Mouse (Mus musculus): Measurements from ENCODE around the gene AI182371. TPM values are rescaled to one million over a fixed set of nuclear protein-coding genes. Genes with fewer than 3 reads are reported as not detected.
A peak's percentile ranks its signal among the peaks of the same experiment; 100 is the strongest.

The AI182371 gene
- polyA plus RNA-seq, 1 experiment from 2014 or later = 0.46 TPM

DNA sequence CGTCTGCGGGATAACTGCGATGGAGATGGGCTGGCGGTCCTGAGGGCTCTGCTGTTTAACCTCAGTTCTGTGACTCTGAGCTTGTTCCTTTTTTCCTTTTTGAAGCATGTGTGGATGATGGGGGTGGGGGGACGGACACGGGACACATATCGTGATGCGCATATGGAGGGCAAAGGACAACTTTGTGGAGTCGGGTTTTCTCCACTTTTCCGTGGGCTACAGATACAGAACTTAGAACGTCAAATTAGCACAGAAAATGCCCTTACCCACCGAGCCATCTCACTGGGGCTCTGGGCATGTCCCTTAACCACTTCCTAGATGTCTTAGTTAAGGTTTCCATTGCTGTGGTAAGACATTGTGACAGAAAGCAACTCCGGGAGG is 8.6 kb upstream of the AI182371 start:
- no peaks in the 10 kb centered on the region for H3K9me3 ChIP-seq (ENCODE audit: low read length)
- no peak; the same call in 1 of the 2 replicates for ATAC-seq (ENCODE audit: low FRiP score, low TSS enrichment)
- peak overlapping the region; percentile 80 for H3K4me3 ChIP-seq (ENCODE audit: low read length)
- peak overlapping the region; percentile 87; the same call in 1 of the 2 replicates for H3K27ac ChIP-seq (ENCODE audit: low read length)
- 1% methylated on average over 13 of the region's 13 CpGs for WGBS
- no peaks in the 10 kb centered on the region for H3K27me3 ChIP-seq (ENCODE audit: insufficient read depth, low read length)
- H3K36me3 ChIP-seq (ENCODE audit: insufficient read depth, low read length) = no peaks in the 10 kb centered on the region
- peak overlapping the region; percentile 80 for H3K9ac ChIP-seq (replicated peaks; ENCODE audit: low read length)
- peak overlapping the region; percentile 65 for H3K4me2 ChIP-seq (replicated peaks; ENCODE audit: low read depth, low read length)
- H3K4me1 ChIP-seq (ENCODE audit: insufficient read depth, low read length) = no peaks in the 10 kb centered on the region

DNA sequence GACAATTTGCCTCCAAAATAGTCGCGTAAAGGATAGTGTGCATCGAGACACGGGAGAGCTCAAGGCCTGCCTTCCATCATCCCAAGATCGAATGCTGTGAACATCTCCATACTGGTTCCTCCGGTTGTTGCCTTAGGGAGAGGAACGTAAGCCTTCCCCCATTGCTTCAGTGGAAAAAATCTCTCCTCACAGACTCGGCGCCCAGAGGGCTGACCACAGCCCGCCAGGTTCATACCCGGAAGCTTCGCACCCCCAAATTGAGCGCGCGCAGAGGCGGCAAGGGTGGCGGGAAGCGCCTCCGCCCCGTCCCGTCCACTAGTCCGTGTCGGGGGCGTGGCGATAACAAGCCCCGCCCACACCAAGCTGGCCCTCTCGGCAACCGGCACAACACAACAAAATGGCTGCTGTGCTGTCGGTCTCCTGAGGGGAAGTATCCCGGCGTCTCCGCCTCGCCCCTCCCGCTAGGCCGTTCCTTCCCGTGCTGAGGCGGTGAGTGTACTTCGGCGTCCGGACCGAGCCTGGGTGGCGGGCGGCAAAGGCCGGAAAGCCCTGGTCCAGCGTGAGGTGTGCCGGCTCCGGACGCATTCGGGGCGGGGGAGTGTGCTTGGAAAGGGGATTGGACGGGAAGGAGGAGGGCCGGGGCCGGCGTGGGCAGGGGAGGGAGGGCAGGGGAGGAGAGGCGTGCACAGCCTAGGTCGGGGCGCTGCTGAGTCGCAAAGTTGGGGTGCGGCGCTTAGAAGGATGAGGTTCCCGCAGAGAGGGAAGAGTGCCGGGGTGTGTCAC is 8.0 kb upstream of the AI182371 start, which contains the start of gene Cntrl:
TSS of gene Cntrl (plus strand) at position 352 of the 783 bp plus-strand sequence.
- Histone ChIP-seq H3K9me3 (ENCODE audit: low read length) (no peaks in the 10 kb centered on the region), H3K36me3 (ENCODE audit: insufficient read depth, low read length) (no peaks in the 10 kb centered on the region), H3K27me3 (ENCODE audit: insufficient read depth, low read length) (no peaks in the 10 kb centered on the region), H3K4me2 (replicated peaks; ENCODE audit: low read depth, low read length) (peak within 1 kb of the TSS; percentile 65), H3K9ac (replicated peaks; ENCODE audit: low read length) (peak within 1 kb of the TSS; percentile 80), H3K4me3 (ENCODE audit: low read length) (peak within 1 kb of the TSS; percentile 80), H3K4me1 (ENCODE audit: insufficient read depth, low read length) (no peaks in the 10 kb centered on the region), H3K27ac (ENCODE audit: low read length) (peak within 1 kb of the TSS; percentile 87)
- whole genome bisulfite sequencing = 0% methylated on average over 55 of the region's 62 CpGs
- peak; percentile 97 for ATAC-seq (ENCODE audit: low FRiP score, low TSS enrichment)

DNA sequence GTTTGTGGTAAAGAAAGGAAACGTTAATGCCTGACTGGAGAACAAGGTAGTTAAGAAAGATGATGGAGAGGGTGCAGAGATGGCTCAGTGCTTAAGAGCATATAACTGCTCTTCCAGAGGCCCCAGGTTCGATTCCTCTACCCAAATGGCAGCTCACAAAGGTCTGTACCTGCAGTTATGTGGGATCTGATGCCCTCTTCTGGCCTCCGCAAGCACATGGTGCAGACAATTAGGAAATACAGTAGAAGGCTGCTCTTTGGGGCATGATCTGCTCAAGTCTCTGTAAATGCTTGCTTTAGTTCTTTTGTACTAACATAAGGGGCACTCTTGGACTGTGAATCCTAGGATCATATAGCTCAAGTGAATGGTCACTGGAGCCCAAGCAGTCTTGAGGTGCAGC is 7.4 kb upstream of the AI182371 start:
- Histone ChIP-seq H3K9ac (replicated peaks; ENCODE audit: low read length) (peak overlapping the region; percentile 80), H3K27ac (ENCODE audit: low read length) (peak overlapping the region; percentile 87), H3K27me3 (ENCODE audit: insufficient read depth, low read length) (no peaks in the 10 kb centered on the region), H3K9me3 (ENCODE audit: low read length) (no peaks in the 10 kb centered on the region), H3K4me3 (ENCODE audit: low read length) (peak overlapping the region; percentile 80), H3K4me2 (replicated peaks; ENCODE audit: low read depth, low read length) (peak overlapping the region; percentile 65), H3K4me1 (ENCODE audit: insufficient read depth, low read length) (no peaks in the 10 kb centered on the region), H3K36me3 (ENCODE audit: insufficient read depth, low read length) (no peaks in the 10 kb centered on the region)
- 32% methylated on average over 3 of the region's 3 CpGs for WGBS
- peak; percentile 52 for ATAC-seq (ENCODE audit: low FRiP score, low TSS enrichment)

DNA sequence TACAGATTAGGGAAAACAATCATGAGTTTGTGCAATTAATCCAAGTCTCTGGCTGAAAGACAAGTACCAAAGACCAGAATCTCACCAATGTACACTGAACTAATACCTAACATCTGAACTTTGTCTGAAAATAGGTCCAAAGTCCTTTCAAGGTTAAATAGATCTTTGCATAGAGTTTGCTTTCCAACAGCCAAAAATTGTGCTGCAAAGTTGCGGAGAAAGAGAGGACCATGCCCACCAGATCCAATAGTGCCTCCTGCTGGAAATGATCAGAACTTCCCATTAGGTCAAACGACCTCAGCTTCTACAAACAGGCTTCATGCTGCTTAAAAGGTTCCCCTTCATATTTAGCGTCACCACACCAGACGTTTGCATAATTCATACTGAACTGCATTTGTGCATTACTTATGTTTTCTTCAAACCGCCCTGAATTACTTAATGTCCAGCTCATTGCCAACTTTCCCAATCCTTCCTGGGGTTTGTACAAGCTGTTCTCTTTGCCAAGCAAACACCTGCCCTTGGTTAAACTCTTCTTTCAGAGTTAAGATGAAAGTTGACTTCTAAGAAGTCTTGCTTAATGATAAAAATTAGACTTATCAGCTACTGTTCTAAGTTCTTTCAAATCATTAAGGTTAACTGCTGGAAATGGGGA is 6.8 kb upstream of the AI182371 start:
- 61% methylated on average over 5 of the region's 5 CpGs for WGBS
- Histone ChIP-seq H3K36me3 (ENCODE audit: insufficient read depth, low read length) (no peaks in the 10 kb centered on the region), H3K27me3 (ENCODE audit: insufficient read depth, low read length) (no peaks in the 10 kb centered on the region), H3K4me1 (ENCODE audit: insufficient read depth, low read length) (no peaks in the 10 kb centered on the region), H3K27ac (ENCODE audit: low read length) (no peak overlapping the region), H3K9me3 (ENCODE audit: low read length) (no peaks in the 10 kb centered on the region), H3K4me2 (replicated peaks; ENCODE audit: low read depth, low read length) (no peak overlapping the region), H3K9ac (replicated peaks; ENCODE audit: low read length) (no peak overlapping the region), H3K4me3 (ENCODE audit: low read length) (no peak overlapping the region)
- no peak for ATAC-seq (ENCODE audit: low FRiP score, low TSS enrichment)

DNA sequence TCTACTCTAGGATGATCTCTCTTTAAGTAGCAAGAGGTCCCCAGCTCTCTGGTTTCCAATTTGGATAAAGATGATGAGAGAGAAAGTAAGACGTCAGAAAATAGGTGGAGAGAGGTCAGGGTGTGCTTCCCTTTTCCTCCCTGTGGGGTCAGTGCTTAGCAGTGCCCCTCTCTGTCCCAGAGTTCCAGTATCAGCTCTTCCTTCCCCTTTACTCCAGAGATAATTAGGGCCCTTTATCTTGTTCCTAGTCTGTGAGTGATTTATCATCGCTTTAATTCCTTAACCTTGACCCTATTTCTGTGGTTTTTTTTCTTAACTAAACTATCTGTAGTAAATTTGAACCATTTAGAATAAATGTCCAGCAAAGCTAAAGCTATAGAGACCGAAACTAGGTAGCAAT is 3.5 kb upstream of the AI182371 start:
- ATAC-seq (ENCODE audit: low FRiP score, low TSS enrichment) = no peak
- Histone ChIP-seq H3K9ac (replicated peaks; ENCODE audit: low read length) (no peak overlapping the region), H3K27me3 (ENCODE audit: insufficient read depth, low read length) (no peaks in the 10 kb centered on the region), H3K36me3 (ENCODE audit: insufficient read depth, low read length) (no peaks in the 10 kb centered on the region), H3K9me3 (ENCODE audit: low read length) (no peaks in the 10 kb centered on the region), H3K4me3 (ENCODE audit: low read length) (no peak overlapping the region), H3K4me1 (ENCODE audit: insufficient read depth, low read length) (no peaks in the 10 kb centered on the region), H3K27ac (ENCODE audit: low read length) (no peak overlapping the region), H3K4me2 (replicated peaks; ENCODE audit: low read depth, low read length) (no peak overlapping the region)
- WGBS = 40% methylated on average over 3 of the region's 3 CpGs

DNA sequence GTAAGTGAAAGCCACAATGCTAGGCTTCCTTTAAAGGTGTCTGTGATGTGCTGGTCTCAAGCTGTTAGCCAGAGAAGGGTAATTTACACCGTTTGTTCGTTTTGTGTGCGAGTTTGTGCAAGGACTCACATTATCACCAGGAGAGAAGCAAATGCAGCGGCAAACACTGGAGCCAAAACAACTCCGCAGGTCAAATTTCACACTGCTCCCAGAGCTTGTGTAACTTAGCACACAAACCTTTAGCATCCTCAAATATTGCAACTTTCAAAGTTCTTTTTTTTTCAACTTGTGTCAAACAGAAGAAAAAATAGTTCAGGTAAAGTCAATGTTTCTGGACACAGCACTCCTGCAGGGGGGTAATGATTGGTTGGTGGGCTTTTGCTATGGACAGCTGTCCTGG is 2.2 kb upstream of the AI182371 start:
- Histone ChIP-seq H3K9me3 (ENCODE audit: low read length) (no peaks in the 10 kb centered on the region), H3K9ac (replicated peaks; ENCODE audit: low read length) (no peak overlapping the region), H3K4me2 (replicated peaks; ENCODE audit: low read depth, low read length) (no peak overlapping the region), H3K4me3 (ENCODE audit: low read length) (no peak overlapping the region), H3K27me3 (ENCODE audit: insufficient read depth, low read length) (no peaks in the 10 kb centered on the region), H3K27ac (ENCODE audit: low read length) (peak overlapping the region; percentile 31; the same call in 1 of the 2 replicates), H3K4me1 (ENCODE audit: insufficient read depth, low read length) (no peaks in the 10 kb centered on the region), H3K36me3 (ENCODE audit: insufficient read depth, low read length) (no peaks in the 10 kb centered on the region)
- WGBS = 30% methylated on average over 5 of the region's 5 CpGs
- no peak for ATAC-seq (ENCODE audit: low FRiP score, low TSS enrichment)

DNA sequence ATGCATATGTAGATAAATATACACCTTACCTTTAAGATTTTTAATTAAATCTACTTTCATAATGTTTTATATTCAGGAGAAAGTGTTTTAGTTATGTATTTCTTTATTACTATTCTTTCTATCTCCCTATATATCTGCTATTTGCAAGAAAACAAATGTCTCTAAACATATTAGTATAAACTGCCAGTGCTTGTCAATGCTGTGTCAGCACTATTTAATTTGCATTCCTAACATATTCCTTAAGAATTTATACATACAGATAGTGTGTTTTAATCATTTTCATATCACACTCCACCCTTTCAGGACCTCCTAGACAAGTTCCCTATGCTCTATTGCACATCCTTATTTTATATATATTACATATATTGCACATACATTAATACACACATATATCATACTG is 1.4 kb upstream of the AI182371 start:
- H3K4me3 ChIP-seq (ENCODE audit: low read length) = no peak overlapping the region
- no peaks in the 10 kb centered on the region for H3K4me1 ChIP-seq (ENCODE audit: insufficient read depth, low read length)
- H3K27ac ChIP-seq (ENCODE audit: low read length) = no peak overlapping the region
- H3K9ac ChIP-seq (replicated peaks; ENCODE audit: low read length) = no peak overlapping the region
- no peak overlapping the region for H3K4me2 ChIP-seq (replicated peaks; ENCODE audit: low read depth, low read length)
- ATAC-seq (ENCODE audit: low FRiP score, low TSS enrichment) = no peak
- 0 out of 2 replicates have a peak, but pooled peaks cover 3% of the 10 kb centered on the region for H3K9me3 ChIP-seq (ENCODE audit: low read length)
- H3K36me3 ChIP-seq (ENCODE audit: insufficient read depth, low read length) = 0 out of 2 replicates have a peak, but pooled peaks cover 4% of the 10 kb centered on the region
- H3K27me3 ChIP-seq (ENCODE audit: insufficient read depth, low read length) = no peaks in the 10 kb centered on the region

DNA sequence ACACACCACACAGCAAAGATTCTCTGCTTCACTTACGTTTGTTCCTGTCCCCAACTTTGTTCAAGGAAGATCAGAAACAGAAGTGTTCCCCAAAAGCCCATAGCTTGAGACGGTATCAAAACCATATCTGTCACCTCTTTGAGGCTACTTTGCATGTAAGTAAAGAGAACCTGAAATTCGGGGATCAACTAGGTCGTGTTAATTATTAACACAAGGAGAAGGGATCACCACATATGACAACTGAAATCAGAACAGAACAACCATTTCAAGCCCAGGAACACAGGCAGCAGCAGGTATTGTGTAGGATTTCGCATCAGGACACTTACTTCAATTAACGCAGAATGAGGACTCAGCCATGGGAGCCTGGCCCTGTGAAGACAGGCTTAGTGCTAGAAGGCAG is 814 bp downstream of the AI182371 start:
- Histone ChIP-seq H3K4me1 (ENCODE audit: insufficient read depth, low read length) (no peaks in the 10 kb centered on the region), H3K9me3 (ENCODE audit: low read length) (0 out of 2 replicates have a peak, but pooled peaks cover 3% of the 10 kb centered on the region), H3K27ac (ENCODE audit: low read length) (no peak overlapping the region), H3K4me2 (replicated peaks; ENCODE audit: low read depth, low read length) (no peak overlapping the region), H3K4me3 (ENCODE audit: low read length) (no peak overlapping the region), H3K27me3 (ENCODE audit: insufficient read depth, low read length) (no peaks in the 10 kb centered on the region), H3K36me3 (ENCODE audit: insufficient read depth, low read length) (0 out of 2 replicates have a peak, but pooled peaks cover 4% of the 10 kb centered on the region), H3K9ac (replicated peaks; ENCODE audit: low read length) (no peak overlapping the region)
- no peak for ATAC-seq (ENCODE audit: low FRiP score, low TSS enrichment)
- WGBS = 81% methylated on average over 6 of the region's 6 CpGs

DNA sequence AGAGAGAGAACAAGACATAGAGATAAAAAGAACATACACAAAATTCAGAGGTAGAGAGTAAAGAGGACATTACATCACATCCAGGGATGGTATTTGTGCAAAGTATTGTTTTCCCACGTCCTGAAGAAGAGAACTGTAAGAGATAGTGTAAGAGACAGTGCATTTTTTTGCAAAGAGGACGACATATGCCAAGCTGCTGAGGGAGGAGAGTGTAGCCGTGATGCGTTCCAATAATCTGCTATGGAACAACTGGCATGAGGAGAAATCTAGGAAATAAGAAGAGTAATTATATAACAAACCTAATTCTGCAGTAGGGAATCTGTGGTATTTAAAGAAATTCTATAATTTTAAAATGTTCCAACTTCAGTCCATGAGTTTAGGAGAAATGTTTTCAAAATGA is 13.9 kb downstream of the AI182371 start:
- H3K4me3 ChIP-seq (ENCODE audit: low read length) = no peak overlapping the region

DNA sequence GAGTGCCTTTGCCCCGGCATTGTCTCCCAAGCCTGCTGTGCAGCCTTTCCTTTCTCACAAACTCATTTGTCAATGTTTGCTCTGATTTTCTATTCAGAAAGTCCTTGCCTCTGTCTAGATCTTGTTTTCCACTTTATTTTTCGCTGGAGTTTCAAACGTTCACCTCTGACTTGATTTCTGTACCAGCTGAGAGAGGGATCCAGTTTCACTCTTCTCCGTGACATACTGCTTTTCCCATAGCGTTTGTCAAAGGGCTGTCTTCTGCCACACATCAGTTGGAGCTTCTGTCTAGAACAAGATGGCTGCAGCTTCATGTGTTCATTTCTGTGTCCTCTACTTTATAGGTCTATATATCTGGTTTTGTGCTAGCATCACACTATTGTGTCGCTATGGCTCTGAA is 22.2 kb downstream of the AI182371 start:
- Histone ChIP-seq H3K4me1 (ENCODE audit: insufficient read depth, low read length) (no peaks in the 10 kb centered on the region), H3K9ac (replicated peaks; ENCODE audit: low read length) (no peak overlapping the region), H3K36me3 (ENCODE audit: insufficient read depth, low read length) (no peaks in the 10 kb centered on the region), H3K4me2 (replicated peaks; ENCODE audit: low read depth, low read length) (no peak overlapping the region), H3K9me3 (ENCODE audit: low read length) (no peaks in the 10 kb centered on the region), H3K27me3 (ENCODE audit: insufficient read depth, low read length) (no peaks in the 10 kb centered on the region), H3K4me3 (ENCODE audit: low read length) (no peak overlapping the region), H3K27ac (ENCODE audit: low read length) (no peak overlapping the region)
- no peak for ATAC-seq (ENCODE audit: low FRiP score, low TSS enrichment)
- WGBS = 56% methylated on average over 6 of the region's 6 CpGs

More for the DNA sequence above, 13.9 kb downstream of the AI182371 start:
- no peaks in the 10 kb centered on the region for H3K36me3 ChIP-seq (ENCODE audit: insufficient read depth, low read length)
- no peaks in the 10 kb centered on the region for H3K9me3 ChIP-seq (ENCODE audit: low read length)
- H3K9ac ChIP-seq (replicated peaks; ENCODE audit: low read length) = no peak overlapping the region
- H3K27ac ChIP-seq (ENCODE audit: low read length) = no peak overlapping the region
- H3K4me1 ChIP-seq (ENCODE audit: insufficient read depth, low read length) = no peaks in the 10 kb centered on the region
- 76% methylated on average over 4 of the region's 4 CpGs for WGBS
- no peak overlapping the region for H3K4me2 ChIP-seq (replicated peaks; ENCODE audit: low read depth, low read length)
- H3K27me3 ChIP-seq (ENCODE audit: insufficient read depth, low read length) = no peaks in the 10 kb centered on the region
- ATAC-seq (ENCODE audit: low FRiP score, low TSS enrichment) = no peak
